ENCODE assay signal across 20 mouse cellular contexts in genomic region chr14:73226849-73227248, GRCm38 (mm10). TPM values are rescaled to one million over a fixed set of nuclear protein-coding genes. Genes with fewer than 3 reads are reported as not detected.
A peak's percentile ranks its signal among the peaks of the same experiment; 100 is the strongest.
DNase-seq lines count a peak whose midpoint lies in the region; ATAC-seq and TF ChIP-seq lines count a peak whose summit lies in the region.
"Had no signal": no experiment of that assay in that cellular context is flagged by ENCODE, and none has a peak within 500 bp of the region (broad histone marks: within the 10 kb centered on the region; RNA-seq: fewer than 3 reads in every experiment).

No protein-coding gene starts in this region.

- H3K9me3 ChIP-seq in intestine, embryonic 15.5 days = no peaks in the 10 kb centered on the region
- H3K9me3 ChIP-seq in intestine, embryonic 16.5 days (ENCODE audit: control insufficient read depth, low read length) = no peaks in the 10 kb centered on the region
- H3K9me3 ChIP-seq: forebrain, embryonic 10.5 days; limb, embryonic 12.5 days; liver, embryonic 12.5 days; midbrain, embryonic 12.5 days had no signal

- H3K36me3 ChIP-seq in intestine, embryonic 15.5 days = no peaks in the 10 kb centered on the region
- no peaks in the 10 kb centered on the region for H3K36me3 ChIP-seq in intestine, embryonic 16.5 days (ENCODE audit: control insufficient read depth, insufficient read depth, low read length)
- no peaks in the 10 kb centered on the region for H3K36me3 ChIP-seq in macrophage (ENCODE audit: inconsistent target)
- H3K36me3 ChIP-seq: midbrain, embryonic 12.5 days had no signal

- H3K79me2 ChIP-seq in macrophage (ENCODE audit: inconsistent target) = no peaks in the 10 kb centered on the region; the same call in 1 of the 2 replicates

- H3K9ac ChIP-seq in intestine, embryonic 15.5 days = no peak overlapping the region
- H3K9ac ChIP-seq in intestine, embryonic 16.5 days (ENCODE audit: low read depth, low read length) = no peak overlapping the region
- H3K9ac ChIP-seq: limb, embryonic 12.5 days; liver, embryonic 12.5 days; midbrain, embryonic 12.5 days had no signal

- 9% methylated on average over 1 of the region's 1 CpGs for WGBS in intestine, embryonic 15.5 days
- WGBS in intestine, embryonic 16.5 days = 8% methylated on average over 1 of the region's 1 CpGs
- 20% methylated on average over 1 of the region's 1 CpGs for WGBS in macrophage (ENCODE audit: missing documents)

- no peak; the same call in 1 of the 2 replicates for ATAC-seq in intestine, embryonic 15.5 days
- ATAC-seq in intestine, embryonic 16.5 days = no peak
- ATAC-seq: inflammation-experienced regulatory T-cells, adult 6 months; liver, embryonic 12.5 days; lung, postnatal 0 days had no signal

- intact Hi-C loops in gastrocnemius, adult 2 months (cut with DNase I) = no loop called here

- H3K4me3 ChIP-seq in gastrocnemius, adult 2 months = no peak overlapping the region
- H3K4me3 ChIP-seq in intestine, embryonic 15.5 days (replicated peaks) = no peak overlapping the region
- H3K4me3 ChIP-seq in intestine, embryonic 16.5 days (ENCODE audit: low read length) = no peak overlapping the region
- no peak overlapping the region for H3K4me3 ChIP-seq in macrophage (ENCODE audit: inconsistent target)
- H3K4me3 ChIP-seq: forebrain, embryonic 10.5 days; limb, embryonic 12.5 days; liver, embryonic 12.5 days; midbrain, embryonic 12.5 days had no signal

- no peak for TF ChIP-seq CTCF in gastrocnemius, adult 2 months (IDR thresholded peaks at IDR 0.05)

- no peak overlapping the region for H3K4me2 ChIP-seq in intestine, embryonic 15.5 days (replicated peaks)
- H3K4me2 ChIP-seq in intestine, embryonic 16.5 days (ENCODE audit: low read depth, low read length) = no peak overlapping the region
- H3K4me2 ChIP-seq: limb, embryonic 12.5 days; liver, embryonic 12.5 days; midbrain, embryonic 12.5 days had no signal

- H3K27ac ChIP-seq in gastrocnemius, adult 2 months = peak overlapping the region; percentile 83
- 0 out of 2 replicates have a peak overlapping the region, but pooled peaks have one; percentile 17 for H3K27ac ChIP-seq in intestine, embryonic 15.5 days
- no peak overlapping the region for H3K27ac ChIP-seq in intestine, embryonic 16.5 days (ENCODE audit: low read length)
- H3K27ac ChIP-seq in macrophage = 0 out of 2 replicates have a peak overlapping the region, but pooled peaks have one; percentile 1
- H3K27ac ChIP-seq: forebrain, embryonic 10.5 days; limb, embryonic 12.5 days; liver, embryonic 12.5 days; midbrain, embryonic 12.5 days had no signal

- peaks cover 2% of the 10 kb centered on the region; the same call in 1 of the 2 replicates for H3K4me1 ChIP-seq in intestine, embryonic 15.5 days (replicated peaks)
- H3K4me1 ChIP-seq in intestine, embryonic 16.5 days (ENCODE audit: control insufficient read depth, insufficient read depth, low read length) = no peaks in the 10 kb centered on the region; the same call in 1 of the 2 replicates

- DNase-seq in gastrocnemius, adult 2 months = no peak
- DNase-seq in gastrocnemius, postnatal 10 days = no peak
- peak; percentile 26 for DNase-seq in adipocyte (ENCODE audit: low spot score)
- no peak for DNase-seq in thymus, postnatal 0 days (ENCODE audit: low spot score)
- DNase-seq: gastrocnemius, postnatal 36 days; kidney, postnatal 36 days; layer of hippocampus, adult 9-11 months; right cerebral cortex, adult 18-20 months; thymus, postnatal 36 days had no signal

- H3K27me3 ChIP-seq in intestine, embryonic 15.5 days (replicated peaks) = no peaks in the 10 kb centered on the region
- no peaks in the 10 kb centered on the region for H3K27me3 ChIP-seq in intestine, embryonic 16.5 days (replicated peaks; ENCODE audit: control insufficient read depth, insufficient read depth, low read length)
- H3K27me3 ChIP-seq: CH12.LX; limb, embryonic 12.5 days; liver, embryonic 12.5 days; midbrain, embryonic 12.5 days had no signal

RNA-seq across cellular contexts. Expression of gene Lpar6, which starts 10.8 kb away (rescaled TPM):
- under 1 TPM; 0.59 to 0.82 TPM for total RNA-seq in gastrocnemius, adult 2 months (2021)
- 1 to 10 TPM; 3.0 to 3.1 TPM for total RNA-seq in gastrocnemius, postnatal 10 days (2021)
- polyA plus RNA-seq in intestine, embryonic 15.5 days (2015; fragmentation: Nextera tagmentation; extraction: Ambion mirVana) = 12.3 and 15.5 TPM in 2 replicates
- 12.1 and 13.0 TPM in 2 replicates for polyA plus RNA-seq in intestine, embryonic 16.5 days (2015; fragmentation: Nextera tagmentation; extraction: Ambion mirVana)
- 100 to 1,000 TPM in 1 of 26 experiments, 10 to 100 TPM in 17, 1 to 10 TPM in 8; 2.1 to 123 (median 25.2) TPM for total RNA-seq in macrophage (2018; cell fraction: chromatin; rRNA removed)
- total RNA-seq in macrophage (2018; cell fraction: cytosol; rRNA removed) = 10 to 100 TPM in 13 of 26 experiments, 1 to 10 TPM in 12, under 1 TPM in 1; 0.91 to 37.2 (median 9.2) TPM
- total RNA-seq in macrophage (2018; cell fraction: nucleus; rRNA removed) = 100 to 1,000 TPM in 6 of 26 experiments, 10 to 100 TPM in 14, 1 to 10 TPM in 6; 2.7 to 224 (median 41.1) TPM
- polyA plus RNA-seq in macrophage (2018) = 25.3 to 29.9 TPM (median 28.8 TPM) in 3 replicates
- 60.6 and 60.9 TPM in 2 replicates for polyA plus RNA-seq in thymus, postnatal 0 days (2015; fragmentation: Nextera tagmentation; extraction: Ambion mirVana)
- total RNA-seq: MEL had no signal
